Mouse (Mus musculus) neural tube, embryonic 11.5 days (tissue): ENCODE results near the gene Fam180a. TPM values are rescaled to one million over a fixed set of nuclear protein-coding genes. Genes with fewer than 3 reads are reported as not detected.

Experiments used
- ATAC-seq: fragments of 200-750 bp; cut with Nextera tagmentation; 2 replicates; pipeline ENCODE4 v1.8.0; 2017; ENCODE audit warnings: moderate number of reproducible peaks, mild to moderate bottlenecking, moderate TSS enrichment, moderate library complexity; ENCODE audit not compliant: insufficient read depth, low FRiP score, low TSS enrichment
- DNase-seq: peaks from one replicate; pipeline ENCODE4 v3.0.0-alpha.2; 2015; ENCODE audit warnings: low spot score
- H3K27ac ChIP-seq: fragments of 300-500 bp; sonication (generic); 2 replicates; pipeline ENCODE4 v1.5.1; 2014; ENCODE audit warnings: low read depth, mild to moderate bottlenecking, low read length
- H3K27me3 ChIP-seq: fragments of 300-500 bp; sonication (generic); 2 replicates; pipeline ENCODE4 v1.6.1; 2014; ENCODE audit warnings: mild to moderate bottlenecking, low read length, mixed read lengths; ENCODE audit not compliant: control insufficient read depth, insufficient read depth
- H3K36me3 ChIP-seq: fragments of 300-500 bp; sonication (generic); 2 replicates; pipeline ENCODE4 v1.6.1; 2014; ENCODE audit warnings: mild to moderate bottlenecking, low read length, moderate library complexity, mixed read lengths; ENCODE audit not compliant: control insufficient read depth, insufficient read depth
- H3K4me1 ChIP-seq: fragments of 300-500 bp; sonication (generic); 2 replicates; pipeline ENCODE4 v1.6.1; 2014; ENCODE audit warnings: low read length, mixed read lengths; ENCODE audit not compliant: control insufficient read depth, insufficient read depth
- H3K4me2 ChIP-seq: fragments of 300-500 bp; sonication (generic); 2 replicates; pipeline ENCODE4 v1.6.1; 2014; ENCODE audit warnings: low read depth, mild to moderate bottlenecking, moderate library complexity
- H3K4me3 ChIP-seq: fragments of 300-500 bp; sonication (generic); 2 replicates; pipeline ENCODE4 v1.5.1; 2014; ENCODE audit warnings: low read depth, low read length
- H3K9ac ChIP-seq: fragments of 300-500 bp; sonication (generic); 2 replicates; pipeline ENCODE4 v1.6.1; 2014; ENCODE audit warnings: mild to moderate bottlenecking, low read length
- H3K9me3 ChIP-seq: fragments of 300-500 bp; sonication (generic); 2 replicates; pipeline ENCODE4 v1.6.1; 2016; ENCODE audit warnings: low read length; ENCODE audit not compliant: control insufficient read depth
- WGBS: fragments of 180-500 bp; shearing (Covaris S2); extraction: QIAGEN DNeasy Blood & Tissue Kit; methylation state at CpG from one replicate; pipeline ENCODE4 v1.1.7; 2014; 5-methylcytosine and 5-hydroxymethylcytosine counted together
- polyA plus RNA-seq: library from polyadenylated mRNA; unstranded; fragments of >200 nt; fragmentation: Nextera tagmentation; extraction: Ambion mirVana; gene quantifications from 2 replicates; pipeline ENCODE4 v1.2.1, GENCODE M21; 2014

The Fam180a gene
- polyA plus RNA-seq, 1 experiment from 2014 or later, result not detected

DNA sequence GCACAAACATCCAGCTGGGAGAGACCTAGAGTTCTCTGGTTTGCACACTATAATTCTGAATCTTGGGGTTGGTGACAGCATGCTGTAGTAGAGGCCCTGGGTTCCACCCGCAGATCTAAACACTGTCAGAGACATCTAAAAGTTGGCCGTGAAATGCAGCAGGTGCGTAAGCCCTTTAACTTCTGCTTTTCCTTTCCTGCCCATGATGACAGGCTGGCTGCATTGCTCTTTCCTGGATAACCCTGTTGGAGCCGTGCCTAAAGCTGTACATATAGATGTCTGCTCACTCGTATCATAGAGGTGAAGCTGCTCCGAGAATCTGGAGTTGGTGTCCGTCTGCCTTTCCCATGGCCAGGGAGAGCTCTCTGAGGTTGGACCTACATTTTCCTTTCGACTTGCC lies 26.9 kb upstream of the Fam180a start:
- Histone ChIP-seq H3K27me3 (no peaks in the 10 kb centered on the region), H3K4me3 (no peak overlapping the region), H3K4me1 (peaks cover 13% of the 10 kb centered on the region), H3K27ac (no peak overlapping the region), H3K9me3 (no peaks in the 10 kb centered on the region), H3K4me2 (no peak overlapping the region), H3K36me3 (no peaks in the 10 kb centered on the region), H3K9ac (no peak overlapping the region)
- DNase-seq (no peak), ATAC-seq (no peak)
- WGBS, result 91% methylated on average over 8 of the region's 8 CpGs

- Histone ChIP-seq H3K9me3 (no peaks in the 10 kb centered on the region), H3K4me2 (no peak overlapping the region), H3K4me1 (peaks cover 13% of the 10 kb centered on the region), H3K27ac (no peak overlapping the region), H3K36me3 (no peaks in the 10 kb centered on the region), H3K27me3 (no peaks in the 10 kb centered on the region), H3K9ac (no peak overlapping the region), H3K4me3 (no peak overlapping the region)
- no peak for ATAC-seq
- no peak for DNase-seq
- WGBS, result 98% methylated on average over 3 of the region's 3 CpGs
Measured at GRCm38 (mm10) chr6:35351826-35352225, 25.9 kb upstream of the Fam180a start.

DNA sequence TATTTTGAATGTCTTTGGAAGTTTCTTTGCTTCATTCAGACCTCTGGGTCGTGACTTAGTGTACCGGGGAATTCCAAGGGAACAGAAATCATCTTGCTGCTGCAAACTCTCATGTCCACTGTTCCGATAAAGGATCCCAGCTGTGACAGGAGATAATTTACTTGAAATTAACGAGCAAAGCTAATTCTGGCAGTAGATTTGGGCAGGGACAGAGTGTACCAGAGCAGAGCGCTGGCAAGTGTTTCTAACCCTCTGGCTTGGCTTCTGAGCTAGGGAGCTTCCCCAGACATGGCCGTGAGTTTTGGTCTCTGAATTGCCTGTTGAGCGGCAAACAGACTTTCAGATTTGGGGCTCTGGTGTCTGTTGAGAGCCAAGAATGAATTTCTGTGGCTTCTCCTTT lies 23.8 kb upstream of the Fam180a start:
- no peak for ATAC-seq
- 70% methylated on average over 7 of the region's 7 CpGs for WGBS
- no peaks in the 10 kb centered on the region for H3K27me3 ChIP-seq

DNA sequence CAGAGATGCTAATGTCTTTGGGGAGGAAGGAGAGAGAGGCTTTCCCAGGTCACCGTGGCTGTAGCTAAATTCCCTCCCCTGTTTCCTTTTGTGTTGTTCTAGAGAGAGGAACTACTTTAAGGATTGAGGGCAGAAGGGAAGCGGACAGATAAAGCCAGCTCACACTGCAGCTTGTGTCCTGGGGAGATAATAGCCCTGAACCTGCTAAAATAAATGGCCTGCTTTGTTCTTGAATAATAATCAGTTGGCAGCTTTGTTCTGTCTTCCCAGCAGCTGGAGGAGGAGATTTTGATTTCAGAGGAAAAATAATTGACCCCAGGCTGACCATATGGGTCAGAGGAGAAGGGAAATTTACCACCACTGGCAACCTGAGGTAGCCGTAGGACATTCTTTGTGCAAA lies 12.7 kb upstream of the Fam180a start:
- Histone ChIP-seq H3K4me1 (no peaks in the 10 kb centered on the region), H3K9me3 (no peaks in the 10 kb centered on the region), H3K36me3 (no peaks in the 10 kb centered on the region), H3K27me3 (no peaks in the 10 kb centered on the region), H3K9ac (no peak overlapping the region), H3K4me3 (no peak overlapping the region), H3K27ac (no peak overlapping the region), H3K4me2 (no peak overlapping the region)
- no peak for ATAC-seq
- WGBS, result 8% methylated on average over 3 of the region's 3 CpGs
- DNase-seq, result peak; percentile 48

More for the DNA sequence above, 23.8 kb upstream of the Fam180a start:
- Histone ChIP-seq H3K9ac (no peak overlapping the region), H3K36me3 (no peaks in the 10 kb centered on the region), H3K4me1 (peaks cover 12% of the 10 kb centered on the region), H3K4me2 (no peak overlapping the region), H3K9me3 (no peaks in the 10 kb centered on the region), H3K4me3 (no peak overlapping the region), H3K27ac (no peak overlapping the region)
- no peak for DNase-seq

GRCm38 (mm10) chr6:35337836-35338235 lies 11.9 kb upstream of the Fam180a start:
- no peaks in the 10 kb centered on the region for H3K9me3 ChIP-seq
- no peak overlapping the region for H3K27ac ChIP-seq
- 79% methylated on average over 8 of the region's 8 CpGs for WGBS
- H3K9ac ChIP-seq, result no peak overlapping the region
- H3K4me1 ChIP-seq, result no peaks in the 10 kb centered on the region
- no peaks in the 10 kb centered on the region for H3K27me3 ChIP-seq
- no peak overlapping the region for H3K4me3 ChIP-seq
- DNase-seq (no peak), ATAC-seq (no peak)
- H3K36me3 ChIP-seq, result no peaks in the 10 kb centered on the region
- H3K4me2 ChIP-seq, result no peak overlapping the region

DNA sequence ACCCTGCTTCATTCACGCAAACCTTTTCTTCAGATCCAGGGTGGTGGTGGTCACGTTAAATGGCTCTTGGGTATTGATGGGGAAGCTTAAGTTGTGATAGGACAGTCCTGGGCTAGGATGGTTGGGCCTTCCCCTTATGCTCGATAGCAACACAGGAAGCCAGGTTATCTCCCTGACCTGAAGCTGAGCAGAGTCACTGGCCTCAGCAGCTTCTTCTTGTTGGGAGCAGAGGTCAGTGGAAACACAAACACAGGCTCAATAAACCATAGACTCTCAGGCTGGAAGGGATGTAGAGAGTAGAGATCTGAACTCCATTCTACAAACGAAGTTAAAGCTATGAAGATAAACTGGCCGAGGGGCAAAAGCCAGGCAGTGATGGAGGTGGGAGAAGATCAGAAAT lies 9.5 kb upstream of the Fam180a start:
- DNase-seq, result no peak
- Histone ChIP-seq H3K9ac (no peak overlapping the region), H3K4me3 (no peak overlapping the region), H3K27ac (no peak overlapping the region), H3K4me2 (no peak overlapping the region), H3K9me3 (no peaks in the 10 kb centered on the region), H3K4me1 (no peaks in the 10 kb centered on the region), H3K27me3 (no peaks in the 10 kb centered on the region), H3K36me3 (no peaks in the 10 kb centered on the region)
- WGBS, result 81% methylated on average over 5 of the region's 5 CpGs
- no peak for ATAC-seq

GRCm38 (mm10) chr6:35334278-35334677 lies 8.3 kb upstream of the Fam180a start:
- no peak for ATAC-seq
- Histone ChIP-seq H3K4me3 (no peak overlapping the region), H3K9ac (no peak overlapping the region), H3K27me3 (no peaks in the 10 kb centered on the region), H3K36me3 (no peaks in the 10 kb centered on the region), H3K9me3 (no peaks in the 10 kb centered on the region), H3K27ac (no peak overlapping the region), H3K4me1 (no peaks in the 10 kb centered on the region), H3K4me2 (no peak overlapping the region)
- DNase-seq, result no peak
- 72% methylated on average over 4 of the region's 4 CpGs for WGBS

GRCm38 (mm10) chr6:35333632-35334031 lies 7.7 kb upstream of the Fam180a start:
- DNase-seq (no peak), ATAC-seq (no peak)
- Histone ChIP-seq H3K4me2 (no peak overlapping the region), H3K27me3 (no peaks in the 10 kb centered on the region), H3K9ac (no peak overlapping the region), H3K27ac (no peak overlapping the region), H3K36me3 (no peaks in the 10 kb centered on the region), H3K4me1 (no peaks in the 10 kb centered on the region), H3K9me3 (no peaks in the 10 kb centered on the region), H3K4me3 (no peak overlapping the region)
- 34% methylated on average over 3 of the region's 3 CpGs for WGBS

- Histone ChIP-seq H3K9ac (no peak overlapping the region), H3K27me3 (no peaks in the 10 kb centered on the region), H3K4me3 (no peak overlapping the region), H3K36me3 (no peaks in the 10 kb centered on the region), H3K9me3 (no peaks in the 10 kb centered on the region), H3K27ac (no peak overlapping the region), H3K4me2 (no peak overlapping the region), H3K4me1 (no peaks in the 10 kb centered on the region)
- DNase-seq (no peak), ATAC-seq (no peak)
- WGBS, result 64% methylated on average over 6 of the region's 6 CpGs
Measured at GRCm38 (mm10) chr6:35330834-35331233, 4.9 kb upstream of the Fam180a start.
